Mouse (Mus musculus): ENCODE measurements around the gene Wwox.

- TF ChIP-seq POLR2A (IDR thresholded peaks at IDR 0.05; ENCODE audit: insufficient read depth, low read length) (no peak), CTCF (IDR thresholded peaks at IDR 0.05; ENCODE audit: low read depth, low read length) (peak; percentile 64)
Observed at GRCm38 (mm10) chr8:114460600-114460999, 21.1 kb downstream of the Wwox start.

Data from ES-Bruce4 (cell line).